Mouse (Mus musculus) urinary bladder, postnatal 4 days (tissue): ENCODE data around the gene Gm10800.
"Not testable (repeated sequence)": the region's sequence is repeated elsewhere in the genome, so short reads cannot be mapped to it uniquely, and the experiment has no call there.

Source experiments
- DNase-seq, 2 experiments: peaks; one replicate each; pipeline ENCODE4 v3.0.0; 2021 to 2022; ENCODE audit warnings: low spot score in 2 of 2

Gm10800 gene

DNA sequence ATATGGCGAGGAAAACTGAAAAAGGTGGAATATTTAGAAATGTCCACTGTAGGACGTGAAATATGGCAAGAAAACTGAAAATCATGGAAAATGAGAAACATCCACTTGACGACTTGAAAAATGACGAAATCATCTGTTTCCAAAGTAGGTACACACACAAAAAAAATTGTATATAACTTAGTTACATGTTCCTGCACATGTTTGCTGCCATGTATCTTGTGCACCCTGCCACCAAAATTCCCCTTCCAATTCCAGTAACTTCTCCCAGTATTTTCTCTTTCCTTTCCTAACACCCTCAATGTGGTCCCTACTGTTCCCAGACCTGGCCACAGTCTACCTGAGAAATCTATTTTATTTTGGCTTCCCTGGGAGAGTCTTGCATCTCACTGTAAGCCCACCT, at the start of gene Gm10800:
Gene Gm10800 (minus strand): TSS at position 101 of the 400 bp plus-strand sequence.
- not testable (repeated sequence) for DNase-seq

DNA sequence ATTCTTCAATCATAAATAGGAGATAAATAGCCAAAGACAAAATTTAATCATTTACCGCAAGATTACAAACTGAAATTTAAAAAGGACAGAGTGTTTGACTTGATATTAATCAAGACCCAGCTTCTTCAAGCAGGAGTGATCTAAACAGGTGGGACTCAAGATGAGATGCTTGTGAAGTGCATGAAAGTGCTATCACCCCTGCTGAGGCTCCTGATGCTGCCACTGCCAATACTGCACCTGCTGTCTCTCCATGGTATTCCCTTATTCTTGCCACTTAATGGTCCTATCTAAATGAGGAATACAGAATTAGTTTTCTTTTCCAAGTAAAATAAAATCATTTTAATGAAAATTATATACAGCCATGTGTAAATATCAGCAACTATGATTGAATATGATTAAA, 30.4 kb upstream of the Gm10800 start:
- DNase-seq: no peak

GRCm38 (mm10) chr2:98661937-98662336, 5.2 kb downstream of the Gm10800 start, which contains the start of gene Gm10801:
Gm10801 (plus strand) TSS chr2:98662237.
- not testable (repeated sequence) for DNase-seq
